Mouse (Mus musculus) cerebellum, adult (tissue): ENCODE results near the gene Tsks.

ENCODE experiments used
- ATAC-seq: cut with Nextera tagmentation; 2 replicates; pipeline ENCODE4 v1.9.2; 2017; ENCODE audit warnings: mild to moderate bottlenecking, moderate library complexity, mixed read lengths; ENCODE audit not compliant: insufficient number of reproducible peaks, low FRiP score, low TSS enrichment

Tsks gene

GRCm38 (mm10) chr7:44973415-44974130 is 30.6 kb downstream of the Tsks start:
- ATAC-seq: no peak

- ATAC-seq: peak; percentile 36; the same call in 1 of the 2 replicates
These were observed 31.5 kb downstream of the Tsks start, which contains the start of gene Cpt1c for GRCm38 (mm10) chr7:44974383-44975116. TSS of gene Cpt1c (minus strand) at chr7:44974851.

GRCm38 (mm10) chr7:44975117-44975419 is 32.1 kb downstream of the Tsks start:
- no peak for ATAC-seq

GRCm38 (mm10) chr7:44978300-44978699 is 35.3 kb downstream of the Tsks start:
- ATAC-seq: no peak

GRCm38 (mm10) chr7:44981539-44981938 is 38.5 kb downstream of the Tsks start:
- no peak for ATAC-seq

GRCm38 (mm10) chr7:44983085-44983484 is 40.1 kb downstream of the Tsks start:
- ATAC-seq: no peak

- no peak for ATAC-seq
These were observed 41.2 kb downstream of the Tsks start for GRCm38 (mm10) chr7:44983944-44984832.

- ATAC-seq: no peak
These were observed 41.8 kb downstream of the Tsks start for GRCm38 (mm10) chr7:44984833-44985164.

- no peak for ATAC-seq
These were observed 42.7 kb downstream of the Tsks start for GRCm38 (mm10) chr7:44985595-44986191.

GRCm38 (mm10) chr7:44986192-44986878 is 43.3 kb downstream of the Tsks start, which contains the start of gene Prmt1:
TSS of gene Prmt1 (minus strand) at chr7:44986568.
- peak; percentile 94 for ATAC-seq

- no peak for ATAC-seq
These were observed 44.1 kb downstream of the Tsks start for GRCm38 (mm10) chr7:44986879-44987718.

GRCm38 (mm10) chr7:44996672-44997071 is 53.7 kb downstream of the Tsks start:
- no peak for ATAC-seq

GRCm38 (mm10) chr7:44997231-44997939 is 54.4 kb downstream of the Tsks start, which contains the start of gene Irf3:
TSS of gene Irf3 (plus strand) at chr7:44997648.
- peak; percentile 78 for ATAC-seq

- no peak for ATAC-seq
These were observed 55.0 kb downstream of the Tsks start for GRCm38 (mm10) chr7:44997940-44998428.

- no peak for ATAC-seq
These were observed 55.5 kb downstream of the Tsks start, which contains the start of gene Bcl2l12 for GRCm38 (mm10) chr7:44998501-44998955. TSS of gene Bcl2l12 (minus strand) at chr7:44998712.

- no peak for ATAC-seq
These were observed 56.7 kb downstream of the Tsks start for GRCm38 (mm10) chr7:44999753-45000152.

GRCm38 (mm10) chr7:45000539-45001114 is 57.6 kb downstream of the Tsks start:
- no peak for ATAC-seq

GRCm38 (mm10) chr7:45002440-45002839 is 59.4 kb downstream of the Tsks start:
- ATAC-seq: no peak
